12 mouse cellular contexts compared by ENCODE assay signal in the genomic region with DNA sequence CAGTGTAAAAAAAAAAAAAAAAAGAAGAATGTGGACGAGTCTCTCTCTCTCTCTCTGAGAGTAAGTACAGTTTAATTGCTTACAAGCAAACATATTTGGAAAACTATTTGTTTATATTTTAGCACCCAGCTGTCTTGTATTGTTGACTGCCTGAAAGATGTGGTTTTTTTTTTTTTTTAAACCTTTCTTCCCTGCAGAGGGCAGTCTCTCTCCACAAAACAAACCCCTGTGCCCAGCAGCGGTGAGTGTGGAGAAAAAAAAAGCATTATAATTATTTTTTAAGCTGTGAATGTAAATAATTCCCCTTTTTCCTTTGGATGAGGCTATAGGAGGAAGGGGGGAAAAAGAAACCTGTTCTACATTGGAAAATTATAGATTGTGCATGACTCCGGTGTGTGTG.
A peak's percentile ranks its signal among the peaks of the same experiment; 100 is the strongest.
DNase-seq lines count a peak whose midpoint lies in the region; TF ChIP-seq lines count a peak whose summit lies in the region.
"Had no signal": no experiment of that assay in that cellular context is flagged by ENCODE, and none has a peak within 500 bp of the region (broad histone marks: within the 10 kb centered on the region; RNA-seq: fewer than 3 reads in every experiment).

No protein-coding gene starts in this region.

- in situ Hi-C loops in CH12.LX (cut with MboI; ENCODE audit: low pct_ligation_motif_present, low pct_unique_long_range_greater_than_20kb, low sequenced_read_pairs), result no loop called here

- dilution Hi-C loops in CH12.LX (cut with MboI; ENCODE audit: extremely low pct_ligation_motif_present, extremely low pct_unique_long_range_greater_than_20kb, low sequenced_read_pairs), result no loop called here

- H3K79me2 ChIP-seq in CH12.LX (replicated peaks; ENCODE audit: control insufficient read depth, extremely low read depth, insufficient read depth, poor library complexity, severe bottlenecking), result no peaks in the 10 kb centered on the region

- peak; percentile 77 for TF ChIP-seq CTCF in layer of hippocampus, adult 2 months (conservative IDR thresholded peaks at IDR 0.05)
- peak; percentile 9 to 60; a peak in 2 of 4 replicates for TF ChIP-seq CTCF in CH12.LX (conservative IDR thresholded peaks at IDR 0.05 in 1 of 2, IDR thresholded peaks at IDR 0.05 in 1 of 2; ENCODE audit: low read depth in 2 of 2, low read length in 2 of 2)

- no peak overlapping the region for H3K4me2 ChIP-seq in CH12.LX (ENCODE audit: insufficient read depth, low read depth, poor library complexity, severe bottlenecking)
- H3K4me2 ChIP-seq: forebrain, embryonic 12.5 days had no signal

- H3K4me3 ChIP-seq in layer of hippocampus, adult 2 months, result no peak overlapping the region
- H3K4me3 ChIP-seq in CH12.LX (replicated peaks in 1 of 3; ENCODE audit: low read depth in 2 of 3, low read length in 2 of 3, poor library complexity in 1 of 3), result no peak overlapping the region
- H3K4me3 ChIP-seq: forebrain, embryonic 12.5 days had no signal

- no peaks in the 10 kb centered on the region for H3K36me3 ChIP-seq in CH12.LX (replicated peaks in 1 of 2; ENCODE audit: control insufficient read depth in 1 of 2, insufficient read depth in 1 of 2, low read length in 1 of 2)
- H3K36me3 ChIP-seq: forebrain, embryonic 12.5 days had no signal

- no peak overlapping the region for H3K9ac ChIP-seq in CH12.LX (ENCODE audit: insufficient read depth, low read depth)
- H3K9ac ChIP-seq: forebrain, embryonic 12.5 days had no signal

- peak; percentile 63 for TF ChIP-seq RAD21 in CH12.LX (IDR thresholded peaks at IDR 0.05; ENCODE audit: low read depth, low read length)

- no peak overlapping the region for H3K27ac ChIP-seq in layer of hippocampus, adult 2 months
- no peak overlapping the region for H3K27ac ChIP-seq in CH12.LX (ENCODE audit: insufficient read depth, low read depth)

- peak; percentile 69 for DNase-seq in embryo, embryonic 10.5 days (ENCODE audit: low spot score)
- no peak for DNase-seq in embryo, embryonic 11 days
- no peak for DNase-seq in layer of hippocampus, adult 2 months (ENCODE audit: low spot score in 2 of 2)
- DNase-seq in layer of hippocampus, adult 9-10 months (ENCODE audit: low spot score), result no peak
- DNase-seq in CH12.LX (ENCODE audit: extremely low read depth), result peak; percentile 9
- DNase-seq in brain, embryonic 18.5 days (ENCODE audit: low read depth, low spot score), result peak; percentile 36
- DNase-seq in layer of hippocampus, adult 8-10 months (ENCODE audit: low spot score in 2 of 2), result no peak
- DNase-seq in thymus, postnatal 14 days, result no peak
- DNase-seq: cerebellum, adult 8-10 months; heart, adult 18-20 months; right cerebral cortex, adult 18-20 months had no signal

- no peak for TF ChIP-seq EP300 in CH12.LX (IDR thresholded peaks at IDR 0.05; ENCODE audit: low read length)

- no peak for TF ChIP-seq POLR2A in CH12.LX (IDR thresholded peaks at IDR 0.05; ENCODE audit: low read depth, low read length)

- H3K4me1 ChIP-seq in CH12.LX (ENCODE audit: control insufficient read depth in 1 of 2, insufficient read depth in 2 of 2), result no peaks in the 10 kb centered on the region

- no peaks in the 10 kb centered on the region for H3K9me3 ChIP-seq in CH12.LX (replicated peaks; ENCODE audit: low read length)
- H3K9me3 ChIP-seq: forebrain, embryonic 12.5 days had no signal

- no peaks in the 10 kb centered on the region for H3K27me3 ChIP-seq in CH12.LX (replicated peaks)

TF ChIP-seq in CH12.LX, 34 proteins besides CTCF, POLR2A, EP300 and RAD21:
- no peak for TF ChIP-seq USF1 (IDR thresholded peaks at IDR 0.05; ENCODE audit: low read depth, low read length)
- TF ChIP-seq MAFK (IDR thresholded peaks at IDR 0.05; ENCODE audit: insufficient replicate concordance, low read length), result no peak
- TF ChIP-seq KAT2A (IDR thresholded peaks at IDR 0.05; ENCODE audit: insufficient replicate concordance, low read length), result no peak
- no peak for TF ChIP-seq NELFE (IDR thresholded peaks at IDR 0.05; ENCODE audit: low read depth, low read length)
- TF ChIP-seq GABPA (IDR thresholded peaks at IDR 0.05; ENCODE audit: insufficient replicate concordance, low read depth, low read length), result no peak
- TF ChIP-seq SMC3 (IDR thresholded peaks at IDR 0.05; ENCODE audit: low read depth, low read length), result peak; percentile 35; the same call in 1 of the 2 replicates
- no peak for TF ChIP-seq JUND (conservative IDR thresholded peaks at IDR 0.05; ENCODE audit: low read depth, low read length)
- no peak for TF ChIP-seq ETS1 (conservative IDR thresholded peaks at IDR 0.05; ENCODE audit: low read depth, low read length)
- TF ChIP-seq ZNF384 (IDR thresholded peaks at IDR 0.05; ENCODE audit: low read depth, low read length), result peak; percentile 97
- no peak for TF ChIP-seq ELF1 (IDR thresholded peaks at IDR 0.05; ENCODE audit: low read depth, low read length)
- TF ChIP-seq RCOR1 (conservative IDR thresholded peaks at IDR 0.05; ENCODE audit: low read depth, low read length), result no peak
- no peak for TF ChIP-seq BHLHE40 (IDR thresholded peaks at IDR 0.05; ENCODE audit: low read depth, low read length)

Comparison
In these comparisons a context has a peak if more than half of its experiments do, and no peak if none do; other contexts are left out.
1. DNase-seq: peak in embryo, embryonic 10.5 days (single experiment), CH12.LX (single experiment) and brain, embryonic 18.5 days (single experiment); none in embryo, embryonic 11 days (single experiment), layer of hippocampus, adult 2 months (0 of 2), layer of hippocampus, adult 9-10 months (single experiment), layer of hippocampus, adult 8-10 months (0 of 2) and thymus, postnatal 14 days (single experiment).